Mouse (Mus musculus) liver, adult 2 months (tissue): ENCODE measurements around the gene Cdh26. TPM values are rescaled to one million over a fixed set of nuclear protein-coding genes. Genes with fewer than 3 reads are reported as not detected.

Experiments used
- DNase-seq: peaks from one replicate; pipeline ENCODE4 v3.0.0-alpha.2; 2011; ENCODE audit warnings: low read depth, low spot score; ENCODE audit errors: extremely low read depth
- H3K27ac ChIP-seq: fragments of 200-500 bp; replicated peaks from 2 replicates; pipeline ENCODE4 v1.5.1; 2012; ENCODE audit warnings: low read depth, mild to moderate bottlenecking, control low read depth, inconsistent platforms, low read length; ENCODE audit not compliant: insufficient read depth
- H3K27me3 ChIP-seq: fragments of 200-500 bp; 2 replicates; pipeline ENCODE4 v1.6.1; 2012; ENCODE audit warnings: mild to moderate bottlenecking, moderate library complexity, low read length, inconsistent platforms; ENCODE audit not compliant: control insufficient read depth, insufficient read depth
- H3K36me3 ChIP-seq: fragments of 200-500 bp; 2 replicates; pipeline ENCODE4 v1.6.1; 2012; ENCODE audit warnings: low read length, inconsistent platforms; ENCODE audit not compliant: control insufficient read depth, insufficient read depth
- H3K4me1 ChIP-seq: fragments of 200-500 bp; 2 replicates; pipeline ENCODE4 v1.6.1; 2011; ENCODE audit warnings: low read length; ENCODE audit not compliant: control insufficient read depth, insufficient read depth
- H3K4me3 ChIP-seq: fragments of 200-500 bp; 2 replicates; pipeline ENCODE4 v1.5.1; 2011; ENCODE audit warnings: low read depth, mild to moderate bottlenecking, control low read depth, low read length, moderate library complexity; ENCODE audit not compliant: insufficient read depth
- H3K79me2 ChIP-seq: fragments of 200-500 bp; 2 replicates; pipeline ENCODE4 v1.6.1; 2012; ENCODE audit warnings: inconsistent platforms, mild to moderate bottlenecking, low read length, moderate library complexity; ENCODE audit not compliant: control insufficient read depth, insufficient read depth
- H3K9ac ChIP-seq: fragments of 200-500 bp; 2 replicates; pipeline ENCODE4 v1.6.1; 2012; ENCODE audit warnings: low read depth, mild to moderate bottlenecking, control low read depth, inconsistent platforms, low read length
- CTCF ChIP-seq: fragments of 200-500 bp; IDR thresholded peaks from 2 replicates; pipeline ENCODE4 v1.5.1; 2011; ENCODE audit warnings: low read depth, low read length, control low read depth
- POLR2A ChIP-seq: fragments of 200-500 bp; IDR thresholded peaks from 2 replicates; pipeline ENCODE4 v1.6.1; 2011; ENCODE audit warnings: low read length, control low read depth; ENCODE audit not compliant: insufficient read depth; ENCODE audit errors: extremely low read depth
- WGBS: fragments of 180-500 bp; shearing (Covaris S2); methylation state at CpG from one replicate; pipeline ENCODE4 v1.1.7; 2018; 5-methylcytosine and 5-hydroxymethylcytosine counted together
- polyA plus RNA-seq: library from polyadenylated mRNA; depleted of rRNA; stranded (reverse); fragments of >200 nt; gene quantifications from 2 replicates; pipeline ENCODE4 v1.2.3, GENCODE M21; 2012
- total RNA-seq: library from RNA; depleted of rRNA; stranded (reverse); fragments of >200 nt; gene quantifications from 2 replicates; pipeline ENCODE4 v1.2.3, GENCODE M21; 2014

Cdh26 gene
- total and polyA plus RNA-seq, 2 experiments: not detected

GRCm38 (mm10) chr2:178428183-178428582 lies 2.1 kb upstream of the Cdh26 start:
- H3K4me3 ChIP-seq: no peak overlapping the region
- no peaks in the 10 kb centered on the region for H3K4me1 ChIP-seq
- no peaks in the 10 kb centered on the region for H3K79me2 ChIP-seq
- no peaks in the 10 kb centered on the region for H3K36me3 ChIP-seq
- no peak for DNase-seq
- H3K27me3 ChIP-seq: no peaks in the 10 kb centered on the region
- WGBS: 81% methylated on average over 9 of the region's 9 CpGs
- H3K9ac ChIP-seq: no peak overlapping the region
- no peak overlapping the region for H3K27ac ChIP-seq
- TF ChIP-seq POLR2A: no peak
- TF ChIP-seq CTCF: no peak

GRCm38 (mm10) chr2:178428676-178429075 lies 1.7 kb upstream of the Cdh26 start:
- Histone ChIP-seq H3K9ac (no peak overlapping the region), H3K4me1 (no peaks in the 10 kb centered on the region), H3K27me3 (no peaks in the 10 kb centered on the region), H3K79me2 (no peaks in the 10 kb centered on the region), H3K27ac (no peak overlapping the region), H3K4me3 (no peak overlapping the region), H3K36me3 (no peaks in the 10 kb centered on the region)
- TF ChIP-seq POLR2A (no peak), CTCF (no peak)
- WGBS: 83% methylated on average over 4 of the region's 4 CpGs
- no peak for DNase-seq

GRCm38 (mm10) chr2:178429426-178429825 lies 905 bp upstream of the Cdh26 start:
- no peak overlapping the region for H3K9ac ChIP-seq
- no peak overlapping the region for H3K4me3 ChIP-seq
- H3K27ac ChIP-seq: no peak overlapping the region
- H3K79me2 ChIP-seq: no peaks in the 10 kb centered on the region
- no peak for TF ChIP-seq CTCF
- no peak for TF ChIP-seq POLR2A
- no peaks in the 10 kb centered on the region for H3K36me3 ChIP-seq
- H3K4me1 ChIP-seq: no peaks in the 10 kb centered on the region
- DNase-seq: no peak
- WGBS: 50% methylated on average over 6 of the region's 6 CpGs
- no peaks in the 10 kb centered on the region for H3K27me3 ChIP-seq

- Histone ChIP-seq H3K27me3 (no peaks in the 10 kb centered on the region), H3K4me1 (no peaks in the 10 kb centered on the region), H3K4me3 (no peak overlapping the region), H3K36me3 (no peaks in the 10 kb centered on the region), H3K79me2 (no peaks in the 10 kb centered on the region), H3K9ac (no peak overlapping the region), H3K27ac (no peak overlapping the region)
- WGBS: 69% methylated on average over 2 of the region's 2 CpGs
- TF ChIP-seq POLR2A (no peak), CTCF (no peak)
- DNase-seq: no peak
These were observed 3.2 kb downstream of the Cdh26 start for GRCm38 (mm10) chr2:178433495-178433894.

- no peaks in the 10 kb centered on the region for H3K36me3 ChIP-seq
- no peaks in the 10 kb centered on the region for H3K79me2 ChIP-seq
- H3K4me3 ChIP-seq: no peak overlapping the region
- H3K27ac ChIP-seq: no peak overlapping the region
- H3K27me3 ChIP-seq: no peaks in the 10 kb centered on the region
- no peak for DNase-seq
- H3K9ac ChIP-seq: no peak overlapping the region
- TF ChIP-seq POLR2A: no peak
- no peak for TF ChIP-seq CTCF
- H3K4me1 ChIP-seq: no peaks in the 10 kb centered on the region
- WGBS: 89% methylated on average over 2 of the region's 2 CpGs
These were observed 3.6 kb downstream of the Cdh26 start for GRCm38 (mm10) chr2:178433903-178434302.

- DNase-seq: no peak
- Histone ChIP-seq H3K4me3 (no peak overlapping the region), H3K9ac (no peak overlapping the region), H3K4me1 (no peaks in the 10 kb centered on the region), H3K27ac (no peak overlapping the region), H3K79me2 (no peaks in the 10 kb centered on the region), H3K36me3 (no peaks in the 10 kb centered on the region), H3K27me3 (no peaks in the 10 kb centered on the region)
- TF ChIP-seq POLR2A (no peak), CTCF (no peak)
- 71% methylated on average over 9 of the region's 9 CpGs for WGBS
These were observed 7.0 kb downstream of the Cdh26 start for GRCm38 (mm10) chr2:178437311-178437710.
